Mouse (Mus musculus) cerebellum, adult 2 months (tissue): ENCODE data around the gene Rgsl1. TPM values are rescaled to one million over a fixed set of nuclear protein-coding genes. Genes with fewer than 3 reads are reported as not detected.
"Not testable (repeated sequence)": the region's sequence is repeated elsewhere in the genome, so short reads cannot be mapped to it uniquely, and the experiment has no call there.

Experiments used
- DNase-seq, 2 experiments: peaks; one replicate each; pipeline ENCODE4 v3.0.0; 2021
- H3K27ac ChIP-seq: fragments of 200-500 bp; 2 replicates; pipeline ENCODE4 v1.5.1; 2012; ENCODE audit warnings: low read length, control low read depth, inconsistent platforms; ENCODE audit not compliant: insufficient read depth
- H3K27me3 ChIP-seq: fragments of 200-500 bp; 2 replicates; pipeline ENCODE4 v1.6.1; 2012; ENCODE audit warnings: inconsistent platforms, mild to moderate bottlenecking, low read length, moderate library complexity; ENCODE audit not compliant: control insufficient read depth, insufficient read depth
- H3K4me1 ChIP-seq: fragments of 200-500 bp; 2 replicates; pipeline ENCODE4 v1.6.1; 2011; ENCODE audit warnings: low read length; ENCODE audit not compliant: control insufficient read depth, insufficient read depth
- H3K4me3 ChIP-seq: fragments of 200-500 bp; replicated peaks from 2 replicates; pipeline ENCODE3; 2011; ENCODE audit warnings: mild to moderate bottlenecking, low read depth, low read length, control low read depth; ENCODE audit not compliant: insufficient read depth
- CTCF ChIP-seq: fragments of 200-500 bp; IDR thresholded peaks from 2 replicates; pipeline ENCODE4 v1.5.1; 2011; ENCODE audit warnings: low read depth, mild to moderate bottlenecking, control low read depth, low read length, moderate library complexity, borderline replicate concordance; ENCODE audit not compliant: insufficient read depth
- POLR2A ChIP-seq: fragments of 200-500 bp; IDR thresholded peaks from 2 replicates; pipeline ENCODE4 v1.6.1; 2011; ENCODE audit warnings: low read length, control low read depth, borderline replicate concordance; ENCODE audit not compliant: insufficient read depth
- WGBS: fragments of 180-500 bp; shearing (Covaris S2); methylation state at CpG from one replicate; pipeline ENCODE4 v1.1.7; 2018; 5-methylcytosine and 5-hydroxymethylcytosine counted together
- polyA plus RNA-seq: library from polyadenylated mRNA; depleted of rRNA; stranded (reverse); fragments of >200 nt; gene quantifications from 2 replicates; pipeline ENCODE4 v1.2.3, GENCODE M21; 2012; rRNA removed

The Rgsl1 gene
- polyA plus RNA-seq, result 0.70 and 0.78 TPM in 2 replicates

DNA sequence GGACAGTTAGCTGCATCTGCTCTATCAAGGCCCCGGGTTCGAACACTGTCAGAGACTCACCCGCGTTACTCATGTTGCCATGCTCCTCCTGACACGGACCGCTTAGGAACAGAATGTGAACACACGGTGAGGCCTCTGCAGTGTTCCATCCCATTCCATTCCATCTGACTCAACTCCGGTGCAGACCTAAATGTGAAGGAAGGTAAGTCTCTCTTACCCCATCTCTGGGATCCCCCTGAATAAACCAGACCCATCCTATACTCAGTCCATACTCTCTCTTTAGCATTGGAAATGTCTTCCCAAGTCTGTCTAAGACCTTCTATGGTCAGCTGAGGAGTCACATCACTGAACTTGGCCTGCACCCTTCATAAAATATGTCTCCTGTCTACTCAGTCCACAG, at the start of gene Rgsl1:
Rgsl1 (minus strand) TSS at position 101 of the 400 bp plus-strand sequence.
- Histone ChIP-seq H3K4me1 (no peaks in the 10 kb centered on the region), H3K27ac (no peak within 1 kb of the TSS), H3K4me3 (no peak within 1 kb of the TSS), H3K27me3 (no peaks in the 10 kb centered on the region)
- no peak for DNase-seq
- 95% methylated on average over 8 of the region's 8 CpGs for WGBS
- TF ChIP-seq CTCF, result no peak
- TF ChIP-seq POLR2A, result no peak

DNA sequence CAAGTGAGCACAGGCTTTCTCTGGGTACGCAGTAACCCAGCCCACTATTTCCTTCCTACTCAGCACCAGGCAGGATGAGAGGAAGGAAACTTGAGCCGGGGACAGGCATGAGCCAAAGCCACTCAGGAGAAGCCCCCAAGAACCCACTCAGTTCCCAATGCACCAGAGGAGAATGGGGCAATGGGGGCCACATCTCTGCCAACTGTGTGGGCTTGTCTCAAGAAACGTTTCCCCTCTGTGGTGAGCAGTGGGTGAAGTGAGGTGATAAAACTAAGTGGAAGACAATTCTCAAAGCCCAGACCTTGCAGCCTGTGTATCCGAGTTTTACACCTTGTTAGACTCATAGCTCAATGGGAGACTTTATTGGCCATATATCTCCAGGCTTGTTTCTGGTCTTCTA, 47.5 kb upstream of the Rgsl1 start, which contains the start of gene Teddm1a:
Teddm1a (plus strand) TSS at position 301 of the 400 bp plus-strand sequence.
- no peak within 1 kb of the TSS for H3K27ac ChIP-seq
- WGBS, result 67% methylated on average over 4 of the region's 4 CpGs
- H3K4me1 ChIP-seq, result no peaks in the 10 kb centered on the region
- no peaks in the 10 kb centered on the region for H3K27me3 ChIP-seq
- no peak for DNase-seq
- TF ChIP-seq CTCF (no peak), POLR2A (no peak)
- H3K4me3 ChIP-seq, result no peak within 1 kb of the TSS

DNA sequence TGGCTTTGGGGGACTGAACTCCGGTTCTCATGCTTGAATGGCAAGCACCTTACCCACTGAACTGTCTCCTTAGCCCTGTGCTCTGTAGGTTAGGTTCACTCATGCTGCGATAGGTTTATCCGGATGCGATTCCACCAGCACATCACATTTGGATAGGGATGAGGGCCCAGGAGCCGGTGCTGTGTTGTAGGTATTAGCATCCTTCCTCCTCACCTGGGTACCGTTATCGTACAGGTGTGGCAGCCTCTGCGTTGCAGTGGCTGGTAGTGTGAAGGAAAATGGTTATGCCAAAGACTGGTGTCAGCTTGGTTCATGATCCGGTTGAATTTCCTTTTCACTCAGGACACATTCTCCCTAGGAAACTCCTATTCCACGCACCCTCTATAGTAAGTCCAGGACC, 46.2 kb upstream of the Rgsl1 start:
- DNase-seq, result no peak
- 95% methylated on average over 10 of the region's 10 CpGs for WGBS
- Histone ChIP-seq H3K27ac (no peak overlapping the region), H3K4me3 (no peak overlapping the region), H3K4me1 (no peaks in the 10 kb centered on the region), H3K27me3 (no peaks in the 10 kb centered on the region)
- no peak for TF ChIP-seq POLR2A
- TF ChIP-seq CTCF, result no peak

- no peak for TF ChIP-seq POLR2A
- no peak for TF ChIP-seq CTCF
Observed at GRCm38 (mm10) chr1:153886024-153886633, 42.2 kb upstream of the Rgsl1 start.

GRCm38 (mm10) chr1:153880391-153880790, 36.4 kb upstream of the Rgsl1 start:
- not testable (repeated sequence) for H3K4me3 ChIP-seq, DNase-seq, H3K4me1 ChIP-seq, H3K27ac ChIP-seq, H3K27me3 ChIP-seq
- 94% methylated on average over 17 of the region's 17 CpGs for WGBS

More at GRCm38 (mm10) chr1:153886024-153886633, 42.2 kb upstream of the Rgsl1 start:
- WGBS, result 32% methylated on average over 17 of the region's 17 CpGs
- no peak for DNase-seq
- no peak overlapping the region for H3K27ac ChIP-seq
- H3K4me3 ChIP-seq, result no peak overlapping the region
- no peaks in the 10 kb centered on the region for H3K27me3 ChIP-seq
- H3K4me1 ChIP-seq, result no peaks in the 10 kb centered on the region

DNA sequence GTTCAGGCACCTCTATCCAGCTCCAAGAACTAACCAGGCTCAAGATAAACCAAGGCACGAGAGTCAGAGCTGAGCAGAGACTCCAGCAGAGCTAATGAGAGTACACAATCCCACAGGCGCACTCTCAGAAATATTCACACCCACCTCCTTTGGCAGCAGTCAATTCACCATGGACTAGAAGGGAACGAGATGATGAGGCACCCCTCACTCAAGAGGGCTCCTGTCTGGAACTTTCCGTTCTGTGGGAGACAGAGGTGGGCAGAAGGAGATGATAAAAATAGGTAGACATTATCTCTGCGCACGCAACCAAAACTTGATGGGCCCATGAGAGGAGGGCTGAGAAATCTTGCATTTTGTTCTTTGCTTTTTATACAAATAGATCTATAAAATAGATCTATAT, 30.1 kb upstream of the Rgsl1 start, which contains the start of gene Teddm1b:
Teddm1b (plus strand) TSS at position 301 of the 400 bp plus-strand sequence.
- DNase-seq, result no peak
- WGBS, result 85% methylated on average over 6 of the region's 6 CpGs
- Histone ChIP-seq H3K27ac (no peak within 1 kb of the TSS), H3K4me3 (no peak within 1 kb of the TSS), H3K27me3 (no peaks in the 10 kb centered on the region), H3K4me1 (no peaks in the 10 kb centered on the region)
- TF ChIP-seq POLR2A (no peak), CTCF (no peak)

DNA sequence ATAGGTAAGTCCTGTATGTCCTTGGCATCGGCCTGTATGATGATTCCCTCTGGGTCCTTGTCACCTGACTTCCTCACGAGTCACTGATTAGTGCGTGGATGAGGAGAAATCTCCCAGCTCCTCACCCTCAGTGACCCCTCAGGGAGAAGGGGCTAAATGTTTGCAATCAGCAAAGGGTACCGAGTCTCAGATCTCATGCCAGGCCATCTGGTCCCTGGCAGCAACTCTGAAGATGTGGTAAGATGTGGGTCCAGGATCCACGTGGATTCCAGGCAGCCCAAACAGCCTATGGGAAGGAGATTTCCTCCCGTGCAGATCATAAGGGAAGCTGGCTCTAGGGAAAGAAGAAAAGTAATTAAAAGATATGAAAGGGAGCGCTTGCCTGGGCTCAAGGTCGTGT, 12.0 kb upstream of the Rgsl1 start:
- Histone ChIP-seq H3K27ac (no peak overlapping the region), H3K4me1 (no peaks in the 10 kb centered on the region), H3K27me3 (no peaks in the 10 kb centered on the region), H3K4me3 (no peak overlapping the region)
- whole genome bisulfite sequencing, result 37% methylated on average over 8 of the region's 8 CpGs
- DNase-seq, result no peak
- TF ChIP-seq CTCF, result no peak
- TF ChIP-seq POLR2A, result no peak

DNA sequence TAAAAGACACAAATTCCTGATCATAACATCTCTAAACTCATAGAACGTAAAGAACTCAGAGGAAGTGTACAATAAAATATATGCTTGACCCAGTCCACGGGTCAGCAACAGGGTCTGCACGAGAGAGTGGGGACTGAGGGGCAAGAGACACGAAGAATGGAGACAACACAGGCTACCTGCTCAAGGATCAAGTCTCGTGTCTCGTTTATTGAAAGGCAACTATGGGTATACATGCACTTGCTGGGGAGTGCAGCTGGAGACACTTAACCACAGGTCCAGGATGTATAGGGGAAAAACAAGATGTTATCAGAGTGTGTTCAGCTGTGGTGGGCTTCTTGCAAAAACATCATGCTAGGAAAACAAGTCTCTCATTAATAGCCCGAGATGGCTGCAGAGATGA, 8.8 kb upstream of the Rgsl1 start:
- not testable (repeated sequence) for H3K27ac ChIP-seq, DNase-seq, H3K4me3 ChIP-seq, H3K4me1 ChIP-seq, H3K27me3 ChIP-seq
- WGBS, result 87% methylated on average over 7 of the region's 7 CpGs
